Mouse (Mus musculus) CH12.LX (cell line): ENCODE measurements at regions not wholly inside any gene's neighbourhood (a gene's known extent, or its start where the extent isn't known, plus 50 kb on each side); places are given as distances from the start of the nearest gene placed in this dataset.

Experiments used
- DNase-seq: peaks from one replicate; pipeline ENCODE4 v3.0.0-alpha.2; 2013; ENCODE audit errors: extremely low read depth
- H3K27ac ChIP-seq: 2 replicates; pipeline ENCODE4 v1.5.1; 2012; ENCODE audit warnings: low read depth, mild to moderate bottlenecking, control low read depth, moderate library complexity; ENCODE audit not compliant: insufficient read depth
- H3K27me3 ChIP-seq: replicated peaks from 2 replicates; pipeline ENCODE3; 2012; ENCODE audit warnings: inconsistent platforms
- H3K36me3 ChIP-seq, 2 experiments: replicated peaks in 1 of 2; 2 replicates each; pipeline versions ENCODE3 to v1.6.1; 2012; ENCODE audit warnings: inconsistent platforms in 1 of 2, low read length in 1 of 2, mild to moderate bottlenecking in 1 of 2, mixed read lengths in 1 of 2, moderate library complexity in 1 of 2; ENCODE audit not compliant: control insufficient read depth in 1 of 2, insufficient read depth in 1 of 2
- H3K4me1 ChIP-seq, 2 experiments: 2 replicates each; pipeline ENCODE4 v1.6.1; 2012; ENCODE audit warnings: inconsistent platforms in 1 of 2, moderate library complexity in 1 of 2; ENCODE audit not compliant: insufficient read depth in 2 of 2, control insufficient read depth in 1 of 2
- H3K4me2 ChIP-seq: 2 replicates; pipeline ENCODE4 v1.6.1; 2012; ENCODE audit warnings: low read depth, mild to moderate bottlenecking, control low read depth; ENCODE audit not compliant: poor library complexity, insufficient read depth, severe bottlenecking
- H3K4me3 ChIP-seq, 3 experiments: fragments of 150-350 bp in 1 of 3; sonication (generic) in 1 of 3; replicated peaks in 1 of 3; 2 replicates each; pipeline versions ENCODE3 to v1.5.1; 2011 to 2012; ENCODE audit warnings: low read depth in 2 of 3, low read length in 2 of 3, mild to moderate bottlenecking in 2 of 3, moderate library complexity in 2 of 3, control low read depth in 1 of 3, improper control_type of control experiment in 1 of 3, inconsistent platforms in 1 of 3, mixed read lengths in 1 of 3; ENCODE audit not compliant: poor library complexity in 1 of 3
- H3K79me2 ChIP-seq: replicated peaks from 2 replicates; pipeline ENCODE4 v1.6.1; 2012; ENCODE audit warnings: mild to moderate bottlenecking, moderate library complexity; ENCODE audit not compliant: control insufficient read depth, poor library complexity, insufficient read depth, severe bottlenecking; ENCODE audit errors: extremely low read depth
- H3K9ac ChIP-seq: 2 replicates; pipeline ENCODE4 v1.6.1; 2012; ENCODE audit warnings: low read depth, mild to moderate bottlenecking, control low read depth, moderate library complexity; ENCODE audit not compliant: insufficient read depth
- H3K9me3 ChIP-seq: replicated peaks from 2 replicates; pipeline ENCODE3; 2012; ENCODE audit warnings: low read length, inconsistent platforms, mixed read lengths
- BHLHE40 ChIP-seq: IDR thresholded peaks from 2 replicates; pipeline ENCODE4 v1.6.1; 2011; ENCODE audit warnings: mild to moderate bottlenecking, low read depth, low read length, improper control_type of control experiment
- CHD1 ChIP-seq: IDR thresholded peaks from 2 replicates; pipeline ENCODE4 v1.6.1; 2012; ENCODE audit warnings: low read depth, low read length, improper control_type of control experiment, inconsistent platforms
- CHD2 ChIP-seq: IDR thresholded peaks from 2 replicates; pipeline ENCODE4 v1.6.1; 2011; ENCODE audit warnings: low read length, improper control_type of control experiment
- CTCF ChIP-seq, 2 experiments: IDR thresholded peaks in 1 of 2; conservative IDR thresholded peaks in 1 of 2; 2 replicates each; pipeline ENCODE4 v1.5.1; 2011 to 2012; ENCODE audit warnings: low read depth in 2 of 2, low read length in 2 of 2, improper control_type of control experiment in 1 of 2, inconsistent platforms in 1 of 2, mild to moderate bottlenecking in 1 of 2, moderate library complexity in 1 of 2
- ETS1 ChIP-seq: conservative IDR thresholded peaks from 2 replicates; pipeline ENCODE4 v1.6.1; 2012; ENCODE audit warnings: low read depth, mild to moderate bottlenecking, inconsistent platforms, low read length, improper control_type of control experiment, moderate library complexity
- GABPA ChIP-seq: IDR thresholded peaks from 2 replicates; pipeline ENCODE4 v1.6.1; 2012; ENCODE audit warnings: low read depth, low read length, improper control_type of control experiment, inconsistent platforms; ENCODE audit not compliant: insufficient replicate concordance
- IRF4 ChIP-seq: IDR thresholded peaks from 2 replicates; pipeline ENCODE4 v1.6.1; 2014; ENCODE audit warnings: low read depth, mild to moderate bottlenecking, inconsistent platforms, low read length, improper control_type of control experiment
- JUN ChIP-seq: IDR thresholded peaks from 2 replicates; pipeline ENCODE4 v1.6.1; 2011; ENCODE audit warnings: low read depth, mild to moderate bottlenecking, low read length, improper control_type of control experiment, moderate library complexity; ENCODE audit not compliant: insufficient read depth
- MAZ ChIP-seq: IDR thresholded peaks from 2 replicates; pipeline ENCODE4 v1.6.1; 2012; ENCODE audit warnings: low read depth, mild to moderate bottlenecking, inconsistent platforms, low read length, improper control_type of control experiment, moderate library complexity
- MEF2A ChIP-seq: IDR thresholded peaks from 2 replicates; pipeline ENCODE4 v1.6.1; 2014; ENCODE audit warnings: low read depth, mild to moderate bottlenecking, inconsistent platforms, low read length, improper control_type of control experiment, borderline replicate concordance
- MYC ChIP-seq: IDR thresholded peaks from 2 replicates; pipeline ENCODE4 v1.6.1; 2011; ENCODE audit warnings: low read depth, mild to moderate bottlenecking, improper control_type of control experiment, low read length
- NELFE ChIP-seq: IDR thresholded peaks from 2 replicates; pipeline ENCODE4 v1.6.1; 2011; ENCODE audit warnings: low read depth, low read length, improper control_type of control experiment
- NRF1 ChIP-seq: IDR thresholded peaks from 2 replicates; pipeline ENCODE4 v1.6.1; 2014; ENCODE audit warnings: low read depth, mild to moderate bottlenecking, inconsistent platforms, low read length, improper control_type of control experiment, moderate library complexity
- PAX5 ChIP-seq: IDR thresholded peaks from 2 replicates; pipeline ENCODE4 v1.6.1; 2012; ENCODE audit warnings: low read length, inconsistent platforms, mixed read lengths
- POLR2A ChIP-seq: IDR thresholded peaks from 2 replicates; pipeline ENCODE4 v1.6.1; 2011; ENCODE audit warnings: low read depth, mild to moderate bottlenecking, improper control_type of control experiment, low read length
- RCOR1 ChIP-seq: conservative IDR thresholded peaks from 2 replicates; pipeline ENCODE4 v1.6.1; 2012; ENCODE audit warnings: low read depth, mild to moderate bottlenecking, inconsistent platforms, low read length, improper control_type of control experiment
- TBP ChIP-seq: conservative IDR thresholded peaks from 2 replicates; pipeline ENCODE4 v1.6.1; 2011; ENCODE audit warnings: low read depth, low read length, improper control_type of control experiment
- TCF12 ChIP-seq: IDR thresholded peaks from 2 replicates; pipeline ENCODE4 v1.6.1; 2014; ENCODE audit warnings: low read depth, mild to moderate bottlenecking, inconsistent platforms, low read length, improper control_type of control experiment
- USF2 ChIP-seq: conservative IDR thresholded peaks from 2 replicates; pipeline ENCODE4 v1.6.1; 2011; ENCODE audit warnings: low read depth, low read length, improper control_type of control experiment
- ZNF384 ChIP-seq: IDR thresholded peaks from 2 replicates; pipeline ENCODE4 v1.6.1; 2012; ENCODE audit warnings: low read depth, low read length, improper control_type of control experiment, inconsistent platforms
- dilution Hi-C: fragments of 300-500 bp; cut with MboI; formaldehyde crosslinking; loops from 2 replicates; pipeline ENCODE4 v1.14.3; 2020; ENCODE audit warnings: low sequenced_read_pairs; ENCODE audit not compliant: extremely low pct_unique_long_range_greater_than_20kb, extremely low pct_ligation_motif_present
- in situ Hi-C: fragments of 300-500 bp; cut with MboI; formaldehyde crosslinking; loops from 3 replicates; pipeline ENCODE4 v1.14.3; 2019; ENCODE audit warnings: low sequenced_read_pairs, low pct_ligation_motif_present, low pct_unique_long_range_greater_than_20kb, mixed read lengths

DNA sequence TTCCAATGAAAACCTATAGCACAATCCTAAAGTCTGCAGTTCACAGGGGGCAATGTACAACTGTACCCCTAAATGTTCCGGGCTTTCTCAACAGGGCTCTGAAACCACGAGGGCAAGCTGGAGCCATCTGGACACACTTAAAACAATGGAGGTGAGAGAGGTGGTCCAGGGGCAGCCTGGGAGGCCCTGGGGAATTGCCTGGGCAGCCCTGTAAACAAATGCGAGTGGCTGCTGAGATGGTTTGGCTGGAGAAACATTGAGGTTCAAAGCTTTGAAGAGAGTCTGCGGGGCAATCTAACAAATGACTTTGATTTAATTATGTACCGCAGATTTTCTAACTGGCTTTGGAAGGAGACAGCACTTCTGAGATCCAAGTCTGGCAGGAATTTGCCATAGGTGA, 129.0 kb upstream of the Ngf start:
- Histone ChIP-seq H3K4me2 (no peak overlapping the region), H3K9ac (no peak overlapping the region), H3K4me1 (peaks cover 0 to 5% of the 10 kb centered on the region in 2 experiments; a peak in 1 of 4 replicates), H3K9me3 (no peaks in the 10 kb centered on the region), H3K27me3 (no peaks in the 10 kb centered on the region), H3K79me2 (no peaks in the 10 kb centered on the region), H3K36me3 (no peaks in the 10 kb centered on the region), H3K4me3 (no peak overlapping the region), H3K27ac (no peak overlapping the region)
- in situ Hi-C loops (no loop called here), dilution Hi-C loops (no loop called here)
- DNase-seq, result no peak
- no peak for TF ChIP-seq PAX5
- no peak for TF ChIP-seq NRF1
- no peak for TF ChIP-seq CHD2
- TF ChIP-seq CTCF (conservative IDR thresholded peaks at IDR 0.05 in 1 of 2, IDR thresholded peaks at IDR 0.05 in 1 of 2; ENCODE audit: low read depth in 2 of 2, low read length in 2 of 2), result no peak
- no peak for TF ChIP-seq ZNF384
- TF ChIP-seq GABPA, result no peak
- no peak for TF ChIP-seq MYC
- no peak for TF ChIP-seq BHLHE40

GRCm38 (mm10) chr3:102337881-102338280, 131.8 kb upstream of the Ngf start:
- DNase-seq, result no peak
- Histone ChIP-seq H3K36me3 (no peaks in the 10 kb centered on the region), H3K27ac (no peak overlapping the region), H3K4me3 (no peak overlapping the region), H3K27me3 (no peaks in the 10 kb centered on the region), H3K4me1 (peaks cover 0 to 5% of the 10 kb centered on the region in 2 experiments; a peak in 1 of 4 replicates), H3K4me2 (no peak overlapping the region), H3K9ac (no peak overlapping the region), H3K79me2 (no peaks in the 10 kb centered on the region), H3K9me3 (no peaks in the 10 kb centered on the region)
- dilution Hi-C loops, result no loop called here
- TF ChIP-seq RCOR1 (no peak), POLR2A (no peak), CHD1 (no peak), PAX5 (no peak), NELFE (no peak), IRF4 (no peak), JUN (no peak), USF2 (no peak), CTCF (conservative IDR thresholded peaks at IDR 0.05 in 1 of 2, IDR thresholded peaks at IDR 0.05 in 1 of 2; ENCODE audit: low read depth in 2 of 2, low read length in 2 of 2) (no peak)
- in situ Hi-C loops, result no loop called here

DNA sequence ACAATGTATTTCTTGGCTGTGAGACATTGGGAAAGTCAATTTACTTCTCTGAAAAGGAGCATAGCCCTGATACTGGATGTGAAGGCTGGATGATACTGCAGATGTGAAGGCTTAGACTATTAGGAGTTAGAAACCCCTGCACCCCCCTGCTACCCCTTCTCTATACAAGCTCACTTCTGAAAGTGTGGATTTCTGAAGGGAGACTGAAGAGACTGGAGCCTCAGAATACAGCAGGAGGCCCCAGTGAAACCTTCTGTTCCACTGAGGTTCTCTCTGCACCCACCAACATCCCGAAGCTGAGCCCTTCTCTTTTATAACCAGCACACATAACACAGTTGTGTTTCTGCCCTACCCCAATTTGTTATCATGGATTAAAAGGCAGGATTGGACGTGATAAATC, 131.7 kb upstream of the Vangl1 start:
- dilution Hi-C loops, result no loop called here

More for the DNA sequence above, 131.7 kb upstream of the Vangl1 start:
- no peaks in the 10 kb centered on the region for H3K36me3 ChIP-seq
- H3K27ac ChIP-seq, result no peak overlapping the region
- TF ChIP-seq CHD1 (no peak), MYC (no peak), MAZ (no peak), TCF12 (no peak), ETS1 (no peak), TBP (no peak), IRF4 (no peak), CHD2 (no peak), MEF2A (no peak)
- TF ChIP-seq, all 38 proteins: peak for 0
- Histone ChIP-seq H3K4me1 (peaks cover 0 to 5% of the 10 kb centered on the region in 2 experiments; a peak in 1 of 4 replicates), H3K9me3 (no peaks in the 10 kb centered on the region), H3K79me2 (no peaks in the 10 kb centered on the region), H3K4me2 (no peak overlapping the region), H3K27me3 (no peaks in the 10 kb centered on the region), H3K4me3 (no peak overlapping the region), H3K9ac (no peak overlapping the region)
- in situ Hi-C loops, result no loop called here
- DNase-seq, result no peak
